Mouse (Mus musculus) liver, embryonic 14.5 days (tissue): ENCODE data around the gene Ugt8a. TPM values are rescaled to one million over a fixed set of nuclear protein-coding genes. Genes with fewer than 3 reads are reported as not detected.

ENCODE experiments used
- ATAC-seq: fragments of 200-750 bp; cut with Nextera tagmentation; 2 replicates; pipeline ENCODE4 v1.8.0; 2017; ENCODE audit warnings: moderate number of reproducible peaks, mild to moderate bottlenecking, moderate library complexity; ENCODE audit not compliant: insufficient read depth
- DNase-seq, 3 experiments: peaks; one replicate each; pipeline ENCODE4 v3.0.0-alpha.2; 2012 to 2013; ENCODE audit warnings: low read depth in 3 of 3, low spot score in 3 of 3
- H3K27ac ChIP-seq: fragments of 300-500 bp; sonication (generic); 2 replicates; pipeline ENCODE4 v1.5.1; 2014; ENCODE audit warnings: moderate library complexity, mild to moderate bottlenecking, control low read depth, inconsistent platforms
- H3K27me3 ChIP-seq: fragments of 300-500 bp; sonication (generic); 2 replicates; pipeline ENCODE4 v1.6.1; 2014; ENCODE audit warnings: mild to moderate bottlenecking, low read length, moderate library complexity; ENCODE audit not compliant: control insufficient read depth, insufficient read depth
- H3K36me3 ChIP-seq: fragments of 300-500 bp; sonication (generic); replicated peaks from 2 replicates; pipeline ENCODE4 v1.6.1; 2014; ENCODE audit warnings: low read depth; ENCODE audit not compliant: control insufficient read depth, insufficient read depth
- H3K4me1 ChIP-seq, 2 experiments: fragments of 200-500 bp in 1 of 2; fragments of 300-500 bp in 1 of 2; sonication (generic) in 1 of 2; replicated peaks; 2 replicates each; pipeline ENCODE4 v1.6.1; 2012 to 2014; ENCODE audit warnings: antibody characterized with exemption in 1 of 2, inconsistent platforms in 1 of 2, low read length in 1 of 2; ENCODE audit not compliant: control insufficient read depth in 2 of 2, insufficient read depth in 2 of 2
- H3K4me2 ChIP-seq: fragments of 300-500 bp; sonication (generic); 2 replicates; pipeline ENCODE4 v1.6.1; 2014; ENCODE audit warnings: low read depth, mild to moderate bottlenecking, control low read depth, moderate library complexity
- H3K4me3 ChIP-seq, 2 experiments: fragments of 200-500 bp in 1 of 2; fragments of 300-500 bp in 1 of 2; sonication (generic) in 1 of 2; 2 replicates each; pipeline ENCODE4 v1.5.1; 2012 to 2014; ENCODE audit warnings: low read depth in 2 of 2, low read length in 2 of 2, mild to moderate bottlenecking in 2 of 2, control low read depth in 1 of 2, inconsistent platforms in 1 of 2, moderate library complexity in 1 of 2; ENCODE audit not compliant: insufficient read depth in 1 of 2
- H3K9ac ChIP-seq: fragments of 300-500 bp; sonication (generic); replicated peaks from 2 replicates; pipeline ENCODE4 v1.6.1; 2014; ENCODE audit warnings: mild to moderate bottlenecking, control low read depth, moderate library complexity
- H3K9me3 ChIP-seq: fragments of 300-500 bp; sonication (generic); 2 replicates; pipeline ENCODE4 v1.6.1; 2016; ENCODE audit warnings: low read length, mixed read lengths; ENCODE audit not compliant: control insufficient read depth
- CTCF ChIP-seq: IDR thresholded peaks from 2 replicates; pipeline ENCODE4 v1.5.1; 2016; ENCODE audit warnings: antibody characterized with exemption, low read depth, control low read depth
- EP300 ChIP-seq: IDR thresholded peaks from 2 replicates; pipeline ENCODE4 v1.6.1; 2016; ENCODE audit warnings: antibody characterized with exemption, low read depth
- WGBS: fragments of 180-500 bp; shearing (Covaris S2); extraction: QIAGEN DNeasy Blood & Tissue Kit; methylation state at CpG from one replicate; pipeline ENCODE4 v1.1.7; 2014; ENCODE audit not compliant: insufficient replicate concordance; 5-methylcytosine and 5-hydroxymethylcytosine counted together
- polyA plus RNA-seq, 2 experiments: library from polyadenylated mRNA; depleted of rRNA in 1 of 2; stranded (reverse) in 1 of 2; unstranded in 1 of 2; fragments of >200 nt; fragmentation: Nextera tagmentation in 1 of 2; extraction: Ambion mirVana in 1 of 2; gene quantifications; 2 replicates each; pipeline versions ENCODE4 v1.2.1 to v1.2.3; 2012 to 2014

The Ugt8a gene
- polyA plus RNA-seq, 2 experiments, result 0.15 to 0.28 TPM

GRCm38 (mm10) chr3:125937536-125938091 is 805 bp downstream of the Ugt8a start:
- no peak overlapping the region for H3K9ac ChIP-seq
- peak overlapping the region; percentile 47 for H3K4me2 ChIP-seq
- TF ChIP-seq CTCF (no peak), EP300 (no peak)
- DNase-seq (no peak), ATAC-seq (0 out of 2 replicates have a peak, but pooled peaks have one; percentile 18)
- H3K27me3 ChIP-seq, result peaks cover 22% of the 10 kb centered on the region
- H3K4me3 ChIP-seq, result peak overlapping the region in 1 of 2 experiments; percentile 28; a peak in 3 of 4 replicates
- WGBS, result 2% methylated on average over 43 of the region's 43 CpGs
- H3K4me1 ChIP-seq, result no peaks in the 10 kb centered on the region
- H3K27ac ChIP-seq, result no peak overlapping the region
- no peaks in the 10 kb centered on the region for H3K36me3 ChIP-seq
- no peaks in the 10 kb centered on the region for H3K9me3 ChIP-seq

- Histone ChIP-seq H3K9ac (no peak overlapping the region), H3K27ac (no peak overlapping the region), H3K4me3 (no peak overlapping the region), H3K4me1 (no peaks in the 10 kb centered on the region), H3K27me3 (peaks cover 22% of the 10 kb centered on the region), H3K9me3 (no peaks in the 10 kb centered on the region), H3K4me2 (no peak overlapping the region), H3K36me3 (no peaks in the 10 kb centered on the region)
- ATAC-seq (no peak), DNase-seq (no peak)
- no peak for TF ChIP-seq EP300
- TF ChIP-seq CTCF, result no peak
Observed at GRCm38 (mm10) chr3:125935796-125936195, 2.6 kb downstream of the Ugt8a start.

- Histone ChIP-seq H3K36me3 (no peaks in the 10 kb centered on the region), H3K9me3 (no peaks in the 10 kb centered on the region), H3K4me3 (no peak overlapping the region), H3K27me3 (peaks cover 7% of the 10 kb centered on the region), H3K27ac (no peak overlapping the region), H3K9ac (no peak overlapping the region), H3K4me1 (no peaks in the 10 kb centered on the region), H3K4me2 (no peak overlapping the region)
- DNase-seq (no peak), ATAC-seq (peak; percentile 35; the same call in 1 of the 2 replicates)
- TF ChIP-seq CTCF (no peak), EP300 (peak; percentile 42)
- 60% methylated on average over 3 of the region's 3 CpGs for WGBS
Observed at GRCm38 (mm10) chr3:125932594-125933237, 5.7 kb downstream of the Ugt8a start.

- Histone ChIP-seq H3K27me3 (no peaks in the 10 kb centered on the region), H3K4me1 (no peaks in the 10 kb centered on the region), H3K4me2 (no peak overlapping the region), H3K9ac (no peak overlapping the region), H3K9me3 (no peaks in the 10 kb centered on the region), H3K27ac (no peak overlapping the region), H3K4me3 (no peak overlapping the region), H3K36me3 (no peaks in the 10 kb centered on the region)
- TF ChIP-seq CTCF (no peak), EP300 (no peak)
- DNase-seq (no peak), ATAC-seq (no peak)
- WGBS, result 26% methylated on average over 1 of the region's 1 CpGs
Observed at GRCm38 (mm10) chr3:125931059-125931458, 7.4 kb downstream of the Ugt8a start.

GRCm38 (mm10) chr3:125920876-125921275 is 17.5 kb downstream of the Ugt8a start:
- ATAC-seq (no peak), DNase-seq (no peak)
- H3K27me3 ChIP-seq, result no peaks in the 10 kb centered on the region
- no peaks in the 10 kb centered on the region for H3K9me3 ChIP-seq
- no peaks in the 10 kb centered on the region for H3K4me1 ChIP-seq
- no peak overlapping the region for H3K4me2 ChIP-seq
- 47% methylated on average over 2 of the region's 2 CpGs for WGBS
- no peaks in the 10 kb centered on the region for H3K36me3 ChIP-seq
- H3K27ac ChIP-seq, result no peak overlapping the region
- TF ChIP-seq CTCF (no peak), EP300 (no peak)
- H3K9ac ChIP-seq, result no peak overlapping the region
- no peak overlapping the region for H3K4me3 ChIP-seq
